Mouse (Mus musculus) brain, adult 10 weeks (tissue): ENCODE data around the gene Aff4. TPM values are rescaled to one million over a fixed set of nuclear protein-coding genes. Genes with fewer than 3 reads are reported as not detected.

ENCODE experiments used
- polyA plus RNA-seq: library from polyadenylated mRNA; stranded (reverse); fragments of 350-450 nt; fragmentation: Illumina TruSeq; extraction: RNeasy Lipid Tissue Mini Kit (QIAGEN cat#74804); gene quantifications from one replicate; pipeline ENCODE4 v1.2.3, GENCODE M21; 2015; ENCODE audit warnings: low read depth, low replicate concordance

Aff4 gene
- 70.9 TPM for polyA plus RNA-seq

DNA sequence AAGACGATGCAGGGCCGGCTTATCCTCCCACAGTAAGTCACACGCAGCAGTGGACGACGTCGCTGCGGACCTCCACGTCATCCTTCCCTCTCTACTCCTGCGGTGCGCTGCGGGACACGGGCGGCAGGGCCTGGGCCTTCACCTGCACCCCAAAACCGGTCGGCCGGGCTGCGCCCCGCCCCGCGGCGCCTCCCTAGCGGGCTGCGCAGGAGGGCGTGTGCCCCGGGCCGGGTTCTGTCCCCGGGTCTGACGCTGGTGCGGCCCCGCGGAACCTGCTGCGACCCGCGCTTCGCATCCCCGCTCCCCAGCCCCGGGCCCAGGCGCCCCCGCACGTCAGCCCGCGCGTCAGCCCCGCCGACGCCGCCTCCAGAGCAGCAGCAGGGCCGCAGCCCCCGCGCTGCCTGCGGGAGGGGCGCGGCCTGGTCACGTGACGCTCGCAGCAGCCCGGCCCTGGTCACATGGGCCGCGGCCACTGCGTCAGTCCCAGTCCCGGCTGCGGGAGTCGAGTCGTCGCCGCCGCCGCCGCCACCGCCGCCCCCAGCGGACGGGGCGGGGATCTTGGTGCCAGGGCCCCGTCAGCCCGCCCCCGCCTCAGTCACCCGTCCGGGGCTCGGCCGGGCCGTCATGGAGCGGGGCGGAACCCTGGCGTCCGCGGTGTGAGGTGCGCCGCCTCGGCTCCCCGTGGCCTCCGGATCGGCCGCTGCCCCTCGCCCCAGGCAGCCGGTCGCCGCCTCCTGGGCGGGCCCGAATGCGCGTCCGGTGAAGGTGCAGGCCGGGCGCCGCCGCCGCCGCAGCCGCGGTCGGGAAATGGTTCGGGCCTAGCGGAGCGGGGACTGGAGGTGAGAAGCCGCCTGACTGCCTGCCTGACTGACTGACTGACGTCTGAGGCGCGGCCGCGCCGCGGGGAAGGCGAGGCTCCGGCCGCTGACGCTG, at the start of gene Aff4:
Gene Aff4 (plus strand): TSS at position 543 of the 933 bp plus-strand sequence.

GRCm38 (mm10) chr11:53324512-53324968, 26.1 kb upstream of the Aff4 start, which contains the start of gene Zcchc10:
TSS of gene Zcchc10 (plus strand) at chr11:53324679.

GRCm38 (mm10) chr11:53423036-53423435, 72.4 kb downstream of the Aff4 start, which contains the start of gene Leap2:
TSS of gene Leap2 (minus strand) at chr11:53423170.

GRCm38 (mm10) chr11:53430670-53431346, 80.2 kb downstream of the Aff4 start, which contains the start of the genes Uqcrq and Gdf9:
TSS of gene Uqcrq (minus strand) at chr11:53430831.
TSS of gene Gdf9 (plus strand) at chr11:53431023.

GRCm38 (mm10) chr11:53456474-53457371, 106.1 kb downstream of the Aff4 start, which contains the start of the genes Gm10447 and Shroom1:
TSS of gene Gm10447 (minus strand) at chr11:53457110.
TSS of gene Shroom1 (plus strand) at chr11:53457205.

DNA sequence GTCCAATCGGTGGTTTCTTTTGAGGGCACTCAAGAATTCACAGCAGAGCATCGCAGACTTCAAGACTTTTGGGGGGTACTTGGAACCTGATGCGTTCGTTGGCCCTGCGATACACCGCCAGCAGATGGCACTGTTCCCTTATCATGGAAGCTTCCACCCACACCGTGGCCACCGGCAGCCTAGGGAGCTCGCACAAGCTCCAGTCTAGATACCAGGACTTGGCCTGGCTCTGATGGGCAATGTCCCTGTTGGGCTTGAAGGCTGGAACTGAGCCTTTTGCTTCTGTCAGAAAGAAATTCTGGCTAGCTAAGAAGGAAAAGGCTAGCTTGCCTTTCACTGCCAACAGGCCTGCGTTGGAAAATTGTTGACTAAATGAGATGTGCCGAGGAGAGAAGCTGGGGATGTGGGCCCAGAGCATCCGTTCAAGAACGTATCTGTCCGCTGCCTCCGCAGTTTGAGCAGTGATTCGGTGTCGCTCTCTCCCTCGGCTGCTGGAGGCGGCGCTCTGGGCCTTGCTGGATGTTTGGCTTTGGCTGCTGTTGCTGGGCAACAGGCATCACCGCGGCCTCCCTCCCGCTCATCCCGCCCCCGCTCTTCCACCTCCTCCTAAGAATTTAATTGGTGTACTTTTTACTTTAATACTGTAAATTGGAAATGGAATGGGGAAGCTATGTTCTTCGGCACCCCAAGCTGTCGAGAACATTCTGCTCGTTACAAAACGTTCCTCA, 119.5 kb downstream of the Aff4 start, which contains the start of gene Gm9837:
Gene Gm9837 (minus strand): TSS at position 512 of the 728 bp plus-strand sequence.

Other genes starting within 250 kb of the Aff4 start
- 143 TPM for gene Hspa4, start 50.4 kb upstream of the Aff4 start, polyA plus RNA-seq
- gene Zcchc10, start 26.2 kb upstream of the Aff4 start, polyA plus RNA-seq: 17.2 TPM
- not detected for gene Leap2, start 72.3 kb downstream of the Aff4 start, polyA plus RNA-seq
- 494 TPM for gene Uqcrq, start 80.0 kb downstream of the Aff4 start, polyA plus RNA-seq
- gene Gdf9, start 80.2 kb downstream of the Aff4 start, polyA plus RNA-seq: 1.9 TPM
- gene Gm10447, start 106.3 kb downstream of the Aff4 start, polyA plus RNA-seq: not detected
- 4.6 TPM for gene Shroom1, start 106.4 kb downstream of the Aff4 start, polyA plus RNA-seq
- not detected for gene Gm9837, start 119.6 kb downstream of the Aff4 start, polyA plus RNA-seq
- 0.54 TPM for gene Gm9945, start 129.3 kb downstream of the Aff4 start, polyA plus RNA-seq
- 42.6 TPM for gene Sowaha, start 129.4 kb downstream of the Aff4 start, polyA plus RNA-seq
- 294 TPM for gene Sept8, start 168.4 kb downstream of the Aff4 start, polyA plus RNA-seq
- gene Kif3a, start 216.5 kb downstream of the Aff4 start, polyA plus RNA-seq: 96.0 TPM